Mouse (Mus musculus) frontal cortex, postnatal 10 days (tissue): ENCODE measurements at regions not wholly inside any gene's neighbourhood (a gene's known extent, or its start where the extent isn't known, plus 50 kb on each side); places are given as distances from the start of the nearest gene placed in this dataset.

Experiments used
- DNase-seq, 2 experiments: peaks; one replicate each; pipeline ENCODE4 v3.0.0; 2022; ENCODE audit warnings: low spot score in 2 of 2, mixed read lengths in 1 of 2

DNA sequence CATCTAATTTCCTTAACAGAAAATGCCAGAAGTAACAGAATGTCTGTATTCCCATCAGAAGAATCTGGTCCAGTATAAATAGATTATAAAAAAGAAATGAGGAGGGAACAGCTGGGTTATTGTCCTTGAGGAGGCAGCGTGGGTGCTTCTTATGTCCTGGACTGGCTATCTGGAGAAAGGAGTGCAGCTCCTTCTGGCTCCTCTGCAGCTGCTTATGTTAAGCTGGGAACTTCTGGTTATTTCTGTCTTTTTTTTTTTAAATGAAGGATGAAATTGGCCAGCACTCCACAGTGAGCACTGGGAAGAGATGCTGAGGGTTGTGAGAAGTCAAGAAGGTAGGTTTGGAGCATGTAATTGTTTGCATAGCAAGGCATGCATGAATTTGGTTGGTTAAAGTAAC lies 441.5 kb downstream of the Ebf1 start:
- DNase-seq: no peak

DNA sequence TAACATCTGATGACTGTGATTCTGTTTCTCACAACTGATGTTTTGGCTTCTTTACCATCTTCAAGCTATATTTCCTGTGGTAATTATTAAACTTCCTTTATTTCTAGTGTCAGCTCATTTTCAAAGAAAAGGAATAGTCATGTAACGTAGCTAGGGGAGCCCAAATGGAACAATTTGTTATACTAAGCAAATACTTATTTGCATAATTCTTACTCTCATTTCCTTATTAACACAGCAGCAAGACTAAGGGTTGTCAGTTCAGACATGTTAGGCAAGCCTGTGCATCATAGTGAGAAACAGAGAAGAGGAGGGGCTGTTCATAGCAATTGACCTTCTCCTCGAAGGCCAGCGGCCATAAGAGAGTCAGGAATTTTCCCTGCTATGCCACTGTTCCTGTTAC lies 449.5 kb downstream of the Ebf1 start:
- DNase-seq: no peak

DNA sequence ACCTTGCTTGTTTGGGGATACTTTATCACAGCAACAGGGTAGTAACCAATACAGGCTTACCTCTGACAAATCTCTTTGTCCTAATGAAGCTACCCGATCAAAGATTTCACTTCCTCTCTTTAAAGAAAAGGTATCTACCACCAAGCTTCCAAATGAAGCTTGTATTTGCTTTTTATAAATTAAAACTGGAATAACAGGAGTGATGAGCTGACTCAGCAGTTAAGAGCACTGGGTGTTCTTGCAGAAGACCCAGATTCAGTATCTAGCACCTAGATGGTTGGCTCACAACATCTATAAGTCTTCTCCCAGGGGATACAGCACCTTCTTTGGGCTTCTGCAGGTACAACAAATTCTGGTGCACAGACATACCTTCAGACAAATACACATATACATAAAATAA lies 453.2 kb downstream of the Ebf1 start:
- no peak for DNase-seq

DNA sequence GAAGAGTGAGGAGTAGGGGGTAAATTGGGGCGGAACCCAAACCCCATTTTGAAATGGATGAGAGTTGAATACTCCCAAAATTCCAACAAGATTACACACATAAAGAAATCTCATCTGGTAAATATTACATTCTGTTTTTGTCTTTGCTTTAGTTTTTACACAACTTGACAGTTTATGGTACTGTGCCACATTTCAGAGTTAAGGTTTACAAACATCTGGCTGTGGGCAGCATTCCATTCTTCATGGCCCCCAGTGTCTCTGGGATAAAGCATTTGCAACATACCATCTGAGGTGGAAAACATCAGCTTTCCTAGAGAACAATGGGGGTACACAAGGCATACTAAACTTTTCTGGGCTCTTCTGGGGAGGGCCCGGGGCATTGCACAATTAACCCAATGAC lies 454.1 kb downstream of the Ebf1 start:
- DNase-seq: no peak

DNA sequence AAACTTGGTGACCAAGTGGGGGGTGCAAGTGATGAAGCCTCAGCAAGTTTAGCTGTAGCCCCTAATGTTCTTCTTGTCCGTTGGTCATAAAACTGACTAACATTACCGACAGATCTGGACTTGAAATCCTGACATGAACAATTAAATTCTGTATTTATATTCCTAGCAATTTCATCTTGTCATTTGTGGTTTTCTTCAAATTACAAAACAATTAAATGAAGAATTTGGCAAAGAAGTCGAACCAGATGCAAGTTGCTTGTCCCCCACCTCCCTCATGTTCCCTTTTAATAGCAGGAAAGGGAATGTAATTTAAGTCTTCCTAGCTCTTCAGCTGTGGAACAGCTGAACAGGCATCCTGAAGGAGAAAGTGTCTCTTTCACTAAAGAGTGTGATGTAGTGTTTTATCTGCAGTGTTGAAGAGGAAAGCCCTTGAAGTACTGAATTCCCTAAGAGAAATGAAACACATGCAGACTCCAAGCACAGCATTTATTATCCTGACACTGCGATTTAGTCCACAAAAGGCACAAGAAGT lies 467.5 kb downstream of the Ebf1 start:
- no peak for DNase-seq

DNA sequence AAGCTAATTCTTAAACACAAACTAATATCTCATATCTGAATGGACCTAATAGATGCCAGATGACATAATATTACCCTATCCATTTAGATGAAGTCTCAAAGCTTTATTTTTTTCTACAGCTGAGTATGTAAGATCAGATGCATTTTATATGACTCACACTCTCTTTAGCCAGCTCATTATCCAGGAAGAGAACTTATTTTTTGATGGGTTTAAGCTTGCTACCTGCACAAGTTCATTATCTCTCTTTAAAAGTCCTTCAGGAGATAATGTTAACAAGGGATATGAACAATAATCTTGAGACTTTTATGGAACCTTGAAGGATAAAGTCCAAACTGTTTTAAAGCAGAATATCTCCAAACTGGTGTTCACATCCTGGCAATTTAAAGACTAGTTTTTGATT lies 468.0 kb downstream of the Ebf1 start:
- DNase-seq: no peak

DNA sequence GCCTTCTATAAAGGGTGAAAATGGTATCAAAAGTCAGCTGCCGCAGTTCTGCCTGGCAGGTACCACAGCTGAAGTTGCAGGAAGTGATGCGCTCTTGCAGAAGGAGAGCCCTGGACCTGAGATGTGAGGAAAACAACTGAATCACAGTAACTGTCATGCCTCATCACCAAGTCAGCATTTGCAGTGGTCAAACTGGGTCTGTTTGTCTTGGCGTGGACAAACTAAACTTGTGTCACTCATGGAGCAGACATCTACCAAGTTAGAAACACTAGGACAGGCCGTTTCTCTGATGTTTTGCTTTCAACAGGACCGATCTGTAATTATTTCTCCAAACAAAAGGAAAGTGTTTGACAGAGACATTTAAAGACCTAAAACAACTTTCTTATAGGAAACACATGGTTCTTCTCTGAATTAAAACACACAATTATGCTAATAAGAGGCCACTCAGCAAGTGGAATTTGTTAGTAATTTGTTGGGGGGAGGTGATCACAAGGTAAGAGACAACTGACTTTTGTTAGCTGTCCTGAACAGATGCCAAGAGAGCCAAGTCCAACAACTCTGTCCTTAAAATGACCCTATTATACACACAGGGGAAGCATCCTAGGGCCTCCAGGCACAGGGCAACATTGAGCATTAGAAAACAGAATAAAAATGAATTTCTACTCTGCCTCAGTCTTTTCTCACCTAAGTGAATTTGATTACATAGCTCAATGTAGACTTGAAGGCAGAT lies 470.2 kb downstream of the Ebf1 start:
- no peak for DNase-seq

DNA sequence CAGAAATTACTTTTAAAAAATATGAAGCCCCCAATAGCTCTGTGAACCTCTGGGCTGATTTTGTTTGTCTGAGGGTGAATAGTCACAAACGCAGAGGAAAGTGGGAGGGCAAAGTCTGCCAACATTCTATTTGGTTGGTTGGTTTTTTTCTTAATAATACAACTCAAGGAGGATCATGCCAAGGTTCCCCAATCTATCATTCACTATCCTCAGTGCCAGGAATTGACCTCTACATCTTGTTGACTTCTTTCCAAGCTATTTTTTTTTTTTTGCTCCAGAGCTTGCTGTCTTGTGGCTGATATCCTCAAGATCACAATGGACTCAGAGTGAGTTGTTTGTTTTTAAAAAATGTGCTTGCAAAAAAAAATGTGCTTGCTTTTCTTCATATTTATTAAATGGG lies 471.2 kb downstream of the Ebf1 start:
- no peak for DNase-seq

DNA sequence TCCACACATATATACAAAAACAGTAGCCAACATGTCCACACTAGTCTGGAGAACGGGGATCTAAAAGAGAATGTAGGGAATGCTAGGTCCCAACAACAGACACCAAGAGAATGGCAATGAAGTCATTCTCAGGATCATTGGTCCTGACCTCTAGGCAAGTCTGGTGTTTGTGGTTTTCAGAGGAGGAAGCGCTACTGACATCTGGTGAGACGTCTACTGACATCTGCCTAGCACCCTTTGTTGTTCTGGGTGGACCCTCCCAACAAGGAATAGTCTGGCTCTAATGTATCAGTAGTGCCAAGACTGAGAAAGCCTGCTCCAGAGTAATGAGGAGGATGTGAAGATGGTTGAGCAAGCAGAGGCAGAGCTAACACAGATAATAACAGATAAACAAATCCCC lies 472.4 kb downstream of the Ebf1 start:
- DNase-seq: no peak

DNA sequence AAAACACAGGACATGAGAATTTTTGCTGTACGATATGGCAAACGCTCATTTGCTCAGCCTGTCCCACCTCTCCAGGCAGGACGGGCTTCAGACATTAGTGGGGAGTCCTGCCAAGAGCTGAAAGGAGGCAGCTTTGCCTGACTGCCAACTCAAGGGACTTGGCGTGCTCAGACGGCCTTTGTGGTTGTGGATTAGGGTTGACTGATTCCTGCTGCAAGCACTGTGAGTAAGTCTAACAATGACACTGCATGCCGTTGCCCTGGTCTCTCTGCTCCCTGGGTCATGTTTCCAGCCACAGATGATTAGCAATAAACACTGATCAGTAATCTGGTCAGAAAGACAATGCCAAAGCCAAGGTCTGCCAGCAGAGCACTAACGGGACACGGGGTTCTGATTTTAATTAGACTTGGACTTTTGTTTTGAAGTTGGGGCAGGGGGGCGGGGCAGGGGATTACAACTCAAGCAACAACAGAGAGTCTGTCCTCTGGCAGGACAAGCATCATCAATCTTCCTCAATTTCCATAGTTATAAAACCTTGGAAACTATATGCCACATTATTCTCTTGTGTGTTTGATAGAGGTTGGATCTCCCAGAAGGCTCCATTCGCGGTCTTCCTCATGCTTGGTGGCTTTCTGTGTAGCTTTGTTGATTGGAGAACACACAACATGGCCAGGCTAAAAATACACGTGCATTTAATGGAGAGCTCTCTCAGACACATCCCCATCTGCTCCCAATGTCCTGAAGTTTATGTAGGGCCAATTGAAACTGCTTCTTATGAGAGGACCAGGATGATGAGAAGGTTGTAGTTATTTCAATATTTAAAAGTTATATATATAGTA lies 486.6 kb downstream of the Ebf1 start:
- DNase-seq: peak; percentile 7 to 15

DNA sequence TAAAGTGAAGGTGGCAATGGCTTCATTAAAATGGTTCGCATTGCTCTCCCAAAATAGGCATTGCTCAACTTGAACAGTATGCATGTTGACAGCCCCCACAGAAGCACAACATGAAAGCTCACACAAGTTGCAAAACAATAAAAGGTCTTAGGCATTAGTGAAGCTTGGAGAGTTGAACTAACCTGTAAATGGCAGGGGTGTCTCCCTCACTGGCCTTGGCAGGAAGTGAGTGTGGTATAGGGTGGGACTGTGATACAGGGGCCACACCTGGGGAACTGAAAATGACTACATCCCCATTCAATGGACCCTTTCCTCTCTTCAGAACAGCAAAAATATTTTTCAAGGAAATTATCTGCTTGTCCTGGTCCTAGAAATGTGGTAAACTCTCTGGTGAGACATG lies 499.6 kb downstream of the Ebf1 start:
- DNase-seq: no peak

DNA sequence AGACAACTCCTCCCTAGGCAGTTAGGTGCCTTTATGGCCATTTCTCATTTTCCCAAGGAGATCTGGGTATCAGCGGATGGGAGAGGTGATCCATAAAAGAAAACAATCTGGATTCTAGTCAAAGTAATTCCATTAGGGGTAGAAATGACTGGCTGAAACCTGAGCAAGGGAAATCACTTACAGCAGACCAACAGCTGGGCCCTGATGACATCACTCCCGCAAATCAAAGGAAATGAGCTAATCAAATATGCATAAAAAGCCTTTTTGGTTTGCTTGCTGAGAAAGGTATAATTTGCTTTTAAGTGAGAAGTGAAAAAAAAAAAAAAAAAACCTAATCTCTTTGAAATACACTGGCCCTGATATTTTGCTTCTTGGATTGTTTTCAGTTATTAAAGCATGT lies 506.2 kb downstream of the Ebf1 start:
- DNase-seq: no peak

DNA sequence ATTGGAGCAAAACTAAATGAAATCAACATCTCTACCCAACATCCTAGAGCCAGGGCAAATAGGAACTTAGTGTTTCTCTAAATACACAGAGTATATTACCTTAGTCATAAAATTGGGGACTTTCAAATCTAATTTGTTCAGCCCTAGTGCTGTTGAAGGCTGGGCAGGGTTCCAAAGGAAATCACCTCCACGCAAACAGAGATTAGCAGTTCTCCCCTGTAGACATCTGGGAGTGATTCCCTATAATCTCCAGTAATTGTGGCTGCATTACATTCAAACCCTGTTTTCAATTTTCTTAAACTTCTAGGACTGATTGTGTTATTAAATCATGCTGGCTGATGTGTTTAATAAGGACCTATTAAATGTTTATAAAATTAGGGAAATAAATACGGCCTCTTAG lies 519.7 kb downstream of the Ebf1 start:
- DNase-seq: no peak

DNA sequence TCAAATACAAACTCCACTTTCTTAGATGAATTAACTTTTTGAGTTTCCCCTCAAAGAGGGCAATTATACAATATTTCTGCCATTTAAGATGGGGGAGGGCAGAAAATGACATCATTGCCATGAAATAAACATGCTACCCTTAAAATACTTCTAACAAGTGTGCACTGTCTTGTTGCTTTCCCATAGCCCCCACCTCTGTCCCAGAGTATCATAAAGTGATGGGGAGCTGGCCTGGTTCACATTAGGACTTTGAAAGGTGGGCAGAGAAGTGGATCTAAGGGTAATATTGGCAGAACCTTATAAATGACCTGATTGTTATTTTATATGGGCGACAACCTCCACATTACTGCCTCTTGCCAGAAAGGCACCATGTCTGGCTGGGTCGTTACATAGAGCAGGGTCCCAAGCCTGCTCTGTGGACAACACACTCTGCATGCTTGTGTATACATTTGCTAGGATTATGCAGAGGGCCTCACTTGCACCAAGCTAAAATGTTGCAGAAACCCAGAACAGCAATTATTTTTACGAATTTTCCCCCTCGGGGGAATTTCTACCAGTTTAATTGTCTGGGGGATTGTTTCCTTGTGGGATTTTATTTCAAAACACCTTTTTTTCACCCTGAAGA lies 521.3 kb downstream of the Ebf1 start:
- no peak for DNase-seq

DNA sequence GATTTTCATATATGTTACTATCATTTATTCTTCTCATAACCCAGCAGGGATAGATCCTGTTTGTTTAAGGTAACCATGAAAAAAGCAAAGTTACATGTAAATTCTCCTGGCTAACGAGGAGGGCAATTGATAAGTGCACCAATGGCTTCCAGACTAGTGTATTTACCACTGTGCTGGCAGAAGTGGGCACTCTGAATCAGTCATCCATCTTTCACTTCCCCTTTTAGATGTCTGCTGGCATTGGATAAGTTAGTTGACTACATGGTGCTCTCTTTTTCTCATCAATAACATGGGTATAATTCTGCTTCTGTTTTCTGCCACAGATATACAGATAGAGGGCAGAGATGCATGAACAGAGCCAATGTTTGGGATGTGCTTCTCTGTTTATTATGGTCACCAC lies 523.4 kb downstream of the Ebf1 start:
- DNase-seq: no peak

DNA sequence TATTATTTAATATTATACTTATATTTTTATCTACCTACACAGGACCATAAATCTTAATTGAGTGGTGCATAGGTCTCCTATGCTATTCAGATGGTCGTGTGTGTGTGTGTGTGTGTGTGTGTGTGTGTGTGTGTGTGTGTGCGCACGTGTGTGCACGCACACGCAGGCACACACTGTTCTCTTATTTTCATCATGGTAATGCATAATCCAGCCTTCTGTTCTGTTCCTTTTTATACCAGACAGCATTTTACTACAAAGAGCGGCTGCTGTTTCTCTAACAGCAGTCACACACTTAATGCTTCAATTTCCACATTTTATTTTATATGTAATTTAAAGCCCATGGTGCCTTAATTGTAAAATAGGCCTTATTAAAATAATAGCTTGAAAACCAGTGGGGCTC lies 537.0 kb downstream of the Ebf1 start:
- DNase-seq: no peak

DNA sequence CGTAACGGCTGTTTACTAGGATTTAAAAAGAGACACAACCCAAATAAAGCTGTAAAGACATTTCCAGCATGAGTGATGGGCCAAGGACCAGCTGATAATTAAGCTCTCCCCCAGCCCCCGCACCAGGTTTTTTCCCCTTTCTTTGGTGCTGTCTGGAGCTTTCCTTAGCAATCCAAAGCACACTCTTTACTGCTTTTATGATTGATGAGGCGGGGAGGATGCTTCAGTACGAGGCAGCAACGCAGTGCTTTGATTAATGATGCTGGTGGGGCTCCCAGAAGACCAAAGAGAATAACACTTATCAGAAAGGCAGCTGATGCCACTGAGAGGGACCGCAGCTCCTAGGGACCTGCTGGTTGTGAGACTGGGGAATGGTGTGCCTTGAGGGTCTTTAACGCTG lies 537.4 kb downstream of the Ebf1 start:
- DNase-seq: no peak

DNA sequence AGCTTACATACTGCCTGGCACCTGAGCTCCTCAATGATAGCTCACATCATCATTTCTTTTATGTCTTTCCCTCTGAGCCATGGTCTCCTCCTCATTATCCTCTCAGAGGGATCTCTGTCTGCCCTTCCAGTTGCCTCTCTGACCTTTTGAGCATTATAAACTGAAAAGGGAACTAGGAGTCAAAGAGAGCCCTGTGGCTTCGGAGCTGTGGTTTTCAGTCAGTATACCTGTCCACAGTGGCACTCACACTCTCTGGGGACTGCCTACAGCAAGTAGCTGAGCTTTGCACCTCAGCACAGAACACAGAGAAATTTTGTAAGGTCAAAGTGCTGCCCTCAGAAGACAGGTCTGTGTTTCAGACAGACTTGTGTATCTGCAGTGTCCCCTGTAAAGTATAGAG lies 538.7 kb downstream of the Ebf1 start:
- no peak for DNase-seq

DNA sequence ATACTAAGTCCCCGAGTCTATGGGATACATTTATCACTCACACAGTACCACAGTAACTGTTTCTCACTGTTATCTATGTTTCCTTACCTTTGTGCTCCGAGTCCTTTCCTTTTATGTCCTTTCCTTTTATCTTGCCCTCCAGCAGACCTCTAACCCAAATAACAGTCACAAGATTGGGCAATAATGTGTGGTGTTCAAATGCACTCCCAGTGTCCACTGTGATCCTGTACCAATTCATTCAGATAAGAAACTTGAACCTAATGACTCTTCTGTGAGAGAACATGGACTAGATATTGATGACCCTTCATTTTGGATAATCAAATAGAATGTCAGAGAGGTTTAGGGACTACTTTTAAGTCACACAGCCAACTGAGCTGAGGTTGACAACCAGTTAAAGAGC lies 541.2 kb downstream of the Ebf1 start:
- no peak for DNase-seq

DNA sequence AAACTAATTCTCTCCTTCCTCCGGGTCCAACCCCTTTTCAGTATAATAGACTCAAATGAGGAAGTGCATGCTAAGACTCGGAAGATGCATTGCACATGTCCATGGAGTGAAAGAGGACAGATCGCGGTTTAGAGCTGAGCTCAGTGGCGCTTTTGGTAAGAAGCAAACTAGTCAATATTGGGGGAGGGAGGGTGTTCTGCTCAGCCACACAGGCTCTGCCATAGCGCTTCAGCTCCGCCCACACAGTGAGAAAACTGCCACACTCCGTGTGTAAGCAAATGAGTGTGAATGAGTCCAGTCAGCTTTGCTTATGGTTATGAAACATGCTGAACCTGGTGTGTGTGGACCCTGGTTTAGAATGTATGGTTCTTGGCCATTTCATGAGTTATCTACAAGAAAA lies 543.8 kb downstream of the Ebf1 start:
- no peak for DNase-seq

DNA sequence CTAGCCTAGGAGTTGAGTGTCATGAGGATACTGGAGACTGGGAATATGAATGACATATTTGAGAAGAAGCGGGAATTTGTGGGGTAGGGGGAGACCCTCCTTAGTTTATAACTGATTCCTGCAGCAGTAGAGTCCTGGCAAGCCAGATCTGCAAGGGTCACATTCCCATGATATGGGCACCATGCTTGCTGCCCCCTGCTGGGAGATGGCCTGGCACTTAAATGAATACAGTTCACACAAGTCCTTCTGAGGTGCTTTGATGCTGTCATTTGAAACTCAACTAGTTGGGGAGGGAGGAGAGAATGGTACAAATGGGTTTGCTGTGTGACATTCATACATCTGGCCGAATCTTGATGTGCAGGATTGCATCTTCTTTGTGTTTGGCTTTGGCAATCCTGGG lies 556.4 kb downstream of the Ebf1 start:
- DNase-seq: no peak

DNA sequence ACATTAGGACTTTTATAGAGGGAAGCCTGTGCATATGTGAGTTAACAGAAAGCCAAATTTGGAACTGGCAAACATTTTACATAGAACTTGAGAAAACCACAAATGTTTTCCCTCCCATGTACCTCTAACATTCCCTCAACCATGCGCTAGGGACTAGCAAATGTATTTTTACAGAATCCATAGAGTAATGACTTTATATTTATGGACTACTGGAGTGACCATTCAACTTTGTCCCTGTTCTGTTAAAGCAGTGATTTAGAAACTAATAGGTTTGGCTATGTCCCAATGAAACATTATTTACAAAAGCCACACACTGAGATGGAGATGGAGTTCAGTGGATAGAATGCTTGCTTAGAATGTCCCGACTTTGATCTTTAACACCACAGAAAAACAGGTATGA lies 557.0 kb downstream of the Ebf1 start:
- DNase-seq: no peak
